Mouse (Mus musculus): ENCODE measurements at regions not wholly inside any gene's neighbourhood (a gene's known extent, or its start where the extent isn't known, plus 50 kb on each side); places are given as distances from the start of the nearest gene placed in this dataset.

DNA sequence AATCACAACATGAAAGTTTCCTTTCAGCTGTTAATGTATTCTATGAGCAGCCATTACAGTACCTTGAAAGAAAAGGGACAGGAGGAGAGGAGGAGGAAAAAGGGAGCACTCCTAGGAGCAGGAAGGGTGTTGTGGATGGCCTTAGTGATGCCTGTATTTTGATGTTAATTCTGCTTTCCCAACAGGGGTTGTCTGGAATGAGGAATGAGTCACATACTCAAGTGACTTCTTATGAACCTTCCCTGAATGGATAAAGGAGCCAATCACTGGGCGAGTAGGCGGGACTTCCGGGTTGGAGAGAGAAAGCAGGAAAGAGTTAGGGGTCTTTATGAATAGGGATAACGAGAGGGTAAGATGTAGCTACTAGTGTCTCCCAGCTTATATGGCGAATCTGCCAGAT is 107.8 kb upstream of the Arid2 start:
- TF ChIP-seq POLR2A (IDR thresholded peaks at IDR 0.05; ENCODE audit: borderline replicate concordance, extremely low read depth, insufficient read depth, insufficient read length, poor library complexity, severe bottlenecking) (no peak), CTCF (IDR thresholded peaks at IDR 0.05; ENCODE audit: borderline replicate concordance, extremely low read depth, insufficient read depth, insufficient read length) (no peak)
